Mouse (Mus musculus) liver, adult 2 months (tissue): Measurements from ENCODE around the gene Acaca. TPM values are rescaled to one million over a fixed set of nuclear protein-coding genes. Genes with fewer than 3 reads are reported as not detected.

Source experiments
- DNase-seq: peaks from one replicate; pipeline ENCODE4 v3.0.0-alpha.2; 2011; ENCODE audit warnings: low read depth, low spot score; ENCODE audit errors: extremely low read depth
- H3K27ac ChIP-seq: fragments of 200-500 bp; replicated peaks from 2 replicates; pipeline ENCODE4 v1.5.1; 2012; ENCODE audit warnings: low read depth, mild to moderate bottlenecking, control low read depth, inconsistent platforms, low read length; ENCODE audit not compliant: insufficient read depth
- H3K27me3 ChIP-seq: fragments of 200-500 bp; 2 replicates; pipeline ENCODE4 v1.6.1; 2012; ENCODE audit warnings: mild to moderate bottlenecking, moderate library complexity, low read length, inconsistent platforms; ENCODE audit not compliant: control insufficient read depth, insufficient read depth
- H3K36me3 ChIP-seq: fragments of 200-500 bp; 2 replicates; pipeline ENCODE4 v1.6.1; 2012; ENCODE audit warnings: low read length, inconsistent platforms; ENCODE audit not compliant: control insufficient read depth, insufficient read depth
- H3K4me1 ChIP-seq: fragments of 200-500 bp; 2 replicates; pipeline ENCODE4 v1.6.1; 2011; ENCODE audit warnings: low read length; ENCODE audit not compliant: control insufficient read depth, insufficient read depth
- H3K4me3 ChIP-seq: fragments of 200-500 bp; 2 replicates; pipeline ENCODE4 v1.5.1; 2011; ENCODE audit warnings: low read depth, mild to moderate bottlenecking, control low read depth, low read length, moderate library complexity; ENCODE audit not compliant: insufficient read depth
- H3K79me2 ChIP-seq: fragments of 200-500 bp; 2 replicates; pipeline ENCODE4 v1.6.1; 2012; ENCODE audit warnings: inconsistent platforms, mild to moderate bottlenecking, low read length, moderate library complexity; ENCODE audit not compliant: control insufficient read depth, insufficient read depth
- H3K9ac ChIP-seq: fragments of 200-500 bp; 2 replicates; pipeline ENCODE4 v1.6.1; 2012; ENCODE audit warnings: low read depth, mild to moderate bottlenecking, control low read depth, inconsistent platforms, low read length
- CTCF ChIP-seq: fragments of 200-500 bp; IDR thresholded peaks from 2 replicates; pipeline ENCODE4 v1.5.1; 2011; ENCODE audit warnings: low read depth, low read length, control low read depth
- POLR2A ChIP-seq: fragments of 200-500 bp; IDR thresholded peaks from 2 replicates; pipeline ENCODE4 v1.6.1; 2011; ENCODE audit warnings: low read length, control low read depth; ENCODE audit not compliant: insufficient read depth; ENCODE audit errors: extremely low read depth
- WGBS: fragments of 180-500 bp; shearing (Covaris S2); methylation state at CpG from one replicate; pipeline ENCODE4 v1.1.7; 2018; 5-methylcytosine and 5-hydroxymethylcytosine counted together
- polyA plus RNA-seq: library from polyadenylated mRNA; depleted of rRNA; stranded (reverse); fragments of >200 nt; gene quantifications from 2 replicates; pipeline ENCODE4 v1.2.3, GENCODE M21; 2012
- total RNA-seq: library from RNA; depleted of rRNA; stranded (reverse); fragments of >200 nt; gene quantifications from 2 replicates; pipeline ENCODE4 v1.2.3, GENCODE M21; 2014

Acaca gene
- total and polyA plus RNA-seq, 2 experiments, result 20.7 to 86.4 TPM

DNA sequence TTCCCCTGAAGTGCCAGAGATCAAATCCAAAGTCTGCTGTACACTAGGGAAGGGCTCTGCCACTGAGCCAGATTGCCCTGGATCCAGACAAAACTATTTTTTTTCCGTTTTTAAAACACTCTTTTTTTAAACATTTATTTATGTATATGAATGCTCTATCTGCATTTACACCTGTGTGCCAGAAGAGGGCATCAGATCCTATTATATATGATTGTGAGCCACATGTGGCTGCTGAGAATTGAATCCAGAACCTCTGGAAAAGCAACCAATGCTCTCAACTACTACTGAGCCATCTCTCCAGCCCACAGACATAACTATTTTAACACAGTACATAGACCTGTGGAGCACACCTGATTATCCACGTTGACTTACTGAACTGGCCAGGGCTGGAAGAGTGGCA is 13.3 kb upstream of the Acaca start:
- Histone ChIP-seq H3K36me3 (peaks cover 20% of the 10 kb centered on the region), H3K9ac (no peak overlapping the region), H3K4me3 (no peak overlapping the region), H3K27me3 (no peaks in the 10 kb centered on the region), H3K79me2 (no peaks in the 10 kb centered on the region), H3K27ac (no peak overlapping the region), H3K4me1 (no peaks in the 10 kb centered on the region)
- 68% methylated on average over 2 of the region's 2 CpGs for WGBS
- no peak for TF ChIP-seq POLR2A
- no peak for TF ChIP-seq CTCF
- no peak for DNase-seq

DNA sequence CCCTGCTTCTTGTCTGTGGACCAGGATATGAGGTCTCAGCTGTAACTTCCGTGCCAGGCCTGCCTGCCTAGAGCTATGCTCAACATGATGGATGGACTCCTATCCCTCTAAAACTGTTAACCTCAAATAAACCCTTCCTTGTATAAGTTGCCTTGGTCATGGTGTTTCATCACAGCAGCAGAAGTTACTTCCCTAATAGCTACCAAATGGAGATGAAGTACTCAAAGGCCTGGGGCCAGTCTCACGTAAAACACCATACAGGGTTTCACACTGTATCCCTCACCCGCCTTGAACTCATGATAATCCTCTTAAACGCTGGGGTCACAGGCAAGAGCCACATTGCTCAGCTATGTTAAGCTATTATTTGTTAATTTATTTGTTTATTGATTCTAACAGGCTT is 12.0 kb upstream of the Acaca start:
- H3K36me3 ChIP-seq, result peaks cover 23% of the 10 kb centered on the region

DNA sequence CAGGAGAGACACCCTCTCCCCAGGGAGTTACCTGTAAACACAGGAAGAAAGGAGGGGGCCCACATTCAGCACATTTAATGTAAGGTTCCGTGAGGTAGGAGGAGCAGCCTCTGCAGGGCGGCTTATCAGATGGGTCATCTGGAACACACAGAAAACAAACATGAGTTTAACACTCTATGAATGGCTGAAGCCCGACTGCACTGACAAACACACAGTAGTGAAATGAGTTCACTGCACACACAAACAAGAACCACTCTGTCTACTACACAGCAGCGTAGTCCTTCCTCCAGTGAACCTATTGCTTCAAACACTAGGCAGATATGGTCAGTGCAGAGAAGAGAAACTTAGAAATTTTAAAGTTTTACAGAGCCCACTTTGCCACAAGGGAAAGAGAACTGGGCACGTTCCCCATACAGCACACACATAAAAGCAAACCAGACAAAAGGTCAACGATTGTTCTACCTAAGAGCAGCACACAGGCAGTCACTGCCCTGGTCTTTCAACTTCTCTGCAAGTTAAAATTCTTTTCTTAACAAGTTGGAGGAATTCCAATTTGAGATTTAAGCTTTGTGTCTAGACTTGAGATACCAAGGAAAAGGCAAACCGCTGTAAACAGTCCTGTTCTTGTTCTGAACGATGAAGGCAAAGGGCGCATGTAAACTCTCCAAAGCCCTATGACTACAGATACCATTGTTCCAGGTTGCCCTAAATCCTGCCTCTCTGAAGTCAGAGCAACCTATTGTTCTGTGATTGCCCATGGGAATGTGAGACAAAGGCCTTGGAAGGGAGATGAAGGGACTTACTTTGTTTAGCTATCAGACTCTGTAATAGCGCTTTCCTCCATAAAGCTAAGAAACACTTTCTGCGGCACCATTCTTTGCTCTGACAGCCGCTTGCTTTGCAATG is 8.2 kb upstream of the Acaca start:
- Histone ChIP-seq H3K79me2 (no peaks in the 10 kb centered on the region), H3K9ac (no peak overlapping the region), H3K27ac (no peak overlapping the region), H3K36me3 (peaks cover 37% of the 10 kb centered on the region), H3K4me3 (no peak overlapping the region), H3K4me1 (no peaks in the 10 kb centered on the region), H3K27me3 (no peaks in the 10 kb centered on the region)
- TF ChIP-seq POLR2A (no peak), CTCF (no peak)
- DNase-seq, result no peak
- 70% methylated on average over 12 of the region's 12 CpGs for WGBS

More for the DNA sequence above, 12.0 kb upstream of the Acaca start:
- TF ChIP-seq POLR2A, result no peak
- TF ChIP-seq CTCF, result no peak
- 86% methylated on average over 4 of the region's 4 CpGs for WGBS
- H3K27ac ChIP-seq, result no peak overlapping the region
- no peaks in the 10 kb centered on the region for H3K79me2 ChIP-seq
- no peaks in the 10 kb centered on the region for H3K4me1 ChIP-seq
- no peak overlapping the region for H3K9ac ChIP-seq
- H3K4me3 ChIP-seq, result no peak overlapping the region
- no peaks in the 10 kb centered on the region for H3K27me3 ChIP-seq
- peak; percentile 14 for DNase-seq

DNA sequence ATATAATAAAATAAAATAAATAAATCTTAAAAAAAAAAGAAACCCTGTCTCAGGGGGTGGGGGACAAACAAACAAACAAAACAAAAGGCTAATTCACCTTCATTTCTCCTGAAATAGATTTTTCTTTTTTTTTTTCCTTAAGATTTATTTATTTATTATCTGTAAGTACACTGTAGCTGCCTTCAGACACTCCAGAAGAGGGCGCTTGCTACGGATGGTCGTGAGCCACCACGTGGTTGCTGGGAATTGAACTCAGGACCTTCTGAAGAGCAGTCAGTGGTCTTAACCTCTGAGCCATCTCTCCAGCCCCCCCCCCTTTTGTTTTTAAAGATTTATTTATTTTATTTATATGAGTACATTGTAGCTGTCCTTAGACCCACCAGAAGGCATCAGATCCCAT is 1.5 kb upstream of the Acaca start:
- no peak overlapping the region for H3K9ac ChIP-seq
- H3K79me2 ChIP-seq, result no peaks in the 10 kb centered on the region
- H3K27ac ChIP-seq, result no peak overlapping the region
- no peak for TF ChIP-seq POLR2A
- no peak for TF ChIP-seq CTCF
- whole genome bisulfite sequencing, result 78% methylated on average over 4 of the region's 4 CpGs
- H3K27me3 ChIP-seq, result no peaks in the 10 kb centered on the region
- H3K4me3 ChIP-seq, result no peak overlapping the region
- H3K36me3 ChIP-seq, result peaks cover 16% of the 10 kb centered on the region
- DNase-seq, result no peak
- no peaks in the 10 kb centered on the region; the same call in 1 of the 2 replicates for H3K4me1 ChIP-seq

DNA sequence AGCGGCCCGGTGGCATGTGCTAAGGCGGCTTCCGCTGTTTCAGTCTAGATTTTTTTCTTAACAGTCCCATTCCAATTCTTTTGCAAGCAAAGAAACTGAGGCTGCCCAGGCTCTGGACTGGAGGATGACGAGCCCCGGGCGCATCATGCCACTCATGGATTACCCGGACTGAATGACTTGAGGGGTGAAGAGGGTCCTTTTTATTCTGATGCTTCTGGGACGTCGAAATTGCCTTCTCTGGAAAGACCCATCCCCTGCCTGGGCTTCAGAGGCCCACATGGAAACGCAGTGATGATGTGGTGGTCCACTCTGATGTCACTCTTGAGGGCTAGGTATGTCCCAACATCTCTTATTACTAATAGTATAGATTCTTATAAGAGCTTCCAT is 320 bp downstream of the Acaca start:
- Histone ChIP-seq H3K9ac (no peak overlapping the region), H3K36me3 (peaks cover 16% of the 10 kb centered on the region), H3K4me3 (peak overlapping the region; percentile 73), H3K27me3 (no peaks in the 10 kb centered on the region), H3K4me1 (no peaks in the 10 kb centered on the region; the same call in 1 of the 2 replicates), H3K79me2 (no peaks in the 10 kb centered on the region), H3K27ac (no peak overlapping the region)
- WGBS, result 8% methylated on average over 11 of the region's 11 CpGs
- no peak for TF ChIP-seq CTCF
- no peak for TF ChIP-seq POLR2A
- DNase-seq, result no peak

DNA sequence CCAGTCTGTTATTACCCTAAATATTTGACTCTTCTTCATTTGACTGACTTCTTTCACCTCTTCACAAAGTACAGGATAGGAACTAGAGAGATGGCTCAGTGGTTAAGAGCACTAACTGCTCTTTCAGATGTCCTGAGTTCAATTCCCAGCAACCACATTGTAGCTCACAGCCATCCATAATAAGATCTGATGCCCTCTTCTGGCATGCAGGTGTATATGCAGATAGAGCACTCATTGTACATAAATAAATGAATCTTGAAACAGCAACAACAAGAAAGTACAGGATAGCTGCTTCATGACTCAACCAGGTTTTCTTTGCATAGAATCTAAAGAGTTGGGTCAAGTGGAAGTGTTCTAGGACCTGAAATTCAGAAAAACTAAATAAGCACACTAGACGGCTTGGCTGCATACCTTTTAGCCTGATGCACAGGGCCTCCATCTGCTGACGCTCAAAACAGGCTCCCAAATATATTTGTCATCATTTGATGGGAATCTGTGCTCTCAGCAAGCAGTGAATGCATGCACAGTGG is 4.9 kb downstream of the Acaca start:
- 97% methylated on average over 2 of the region's 2 CpGs for WGBS
- Histone ChIP-seq H3K4me1 (no peaks in the 10 kb centered on the region; the same call in 1 of the 2 replicates), H3K79me2 (no peaks in the 10 kb centered on the region), H3K9ac (no peak overlapping the region), H3K36me3 (no peaks in the 10 kb centered on the region), H3K27ac (no peak overlapping the region), H3K27me3 (no peaks in the 10 kb centered on the region), H3K4me3 (no peak overlapping the region)
- TF ChIP-seq POLR2A (no peak), CTCF (0 out of 2 replicates have a peak, but pooled peaks have one; percentile 6)
- DNase-seq, result peak; percentile 10
